Mouse (Mus musculus): ENCODE results near the gene Apol11a. TPM values are rescaled to one million over a fixed set of nuclear protein-coding genes. Genes with fewer than 3 reads are reported as not detected.
"Not testable (repeated sequence)": the region's sequence is repeated elsewhere in the genome, so short reads cannot be mapped to it uniquely, and the experiment has no call there.

Gene Apol11a
- under 1 TPM in 1 of 4 experiments, not detected in 3; 0.20 TPM for total RNA-seq (2022)

DNA sequence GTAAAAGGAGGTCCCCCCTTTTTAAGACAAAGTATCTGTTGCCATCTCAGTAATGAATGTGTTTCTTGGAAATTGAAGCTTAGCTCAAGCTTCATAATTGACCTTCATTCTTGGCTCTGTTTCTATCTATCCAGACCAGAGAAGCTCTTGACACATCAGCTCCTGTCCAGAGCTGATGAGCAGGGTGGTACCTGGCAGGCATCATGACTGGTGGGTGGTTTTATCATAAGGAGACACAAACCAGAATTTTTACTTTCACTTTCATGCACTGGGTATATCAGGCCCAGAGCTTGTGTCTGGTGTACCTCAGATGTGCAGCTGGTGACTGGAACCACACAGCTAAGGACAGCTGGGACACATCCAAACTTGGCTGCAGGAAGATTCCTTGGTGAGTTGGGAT lies at the start of gene Apol11a:
Gene Apol11a (plus strand): TSS at position 306 of the 400 bp plus-strand sequence.
- not testable (repeated sequence) for DNase-seq (ENCODE audit: low spot score)

DNA sequence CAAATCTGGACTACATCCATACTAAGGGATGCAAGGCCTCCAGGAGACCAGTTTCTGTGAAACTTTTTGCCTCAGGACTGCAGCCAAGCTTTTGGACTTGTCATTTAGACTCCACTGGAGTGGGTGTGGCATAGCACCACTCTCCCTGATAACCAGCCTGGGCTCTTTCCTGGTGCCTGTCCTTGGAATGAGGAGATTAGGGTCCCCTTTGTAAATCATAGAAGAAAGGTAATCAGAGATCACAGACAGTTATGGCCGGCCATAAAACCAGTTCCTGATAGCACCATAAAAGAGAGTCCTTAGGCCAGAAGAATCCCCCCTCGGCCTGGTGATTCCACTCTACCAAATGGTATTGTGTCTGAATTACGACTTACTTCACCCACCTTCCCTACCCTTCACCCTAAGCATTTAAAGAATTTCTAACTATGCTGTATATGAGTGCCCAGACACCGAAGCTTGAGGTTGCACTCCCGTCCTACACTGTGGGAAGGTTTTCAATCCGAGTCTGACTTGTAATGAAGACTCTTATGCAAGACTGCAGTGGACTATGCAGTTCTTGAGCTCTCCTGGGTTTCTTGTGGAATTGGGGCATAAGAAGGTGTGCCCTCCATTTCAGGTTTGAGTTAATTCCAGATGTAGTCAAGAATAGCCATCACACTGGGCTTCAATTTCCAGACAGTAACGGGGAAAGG lies 33.2 kb upstream of the Apol11a start:
- not testable (repeated sequence) for DNase-seq (ENCODE audit: low spot score)

DNA sequence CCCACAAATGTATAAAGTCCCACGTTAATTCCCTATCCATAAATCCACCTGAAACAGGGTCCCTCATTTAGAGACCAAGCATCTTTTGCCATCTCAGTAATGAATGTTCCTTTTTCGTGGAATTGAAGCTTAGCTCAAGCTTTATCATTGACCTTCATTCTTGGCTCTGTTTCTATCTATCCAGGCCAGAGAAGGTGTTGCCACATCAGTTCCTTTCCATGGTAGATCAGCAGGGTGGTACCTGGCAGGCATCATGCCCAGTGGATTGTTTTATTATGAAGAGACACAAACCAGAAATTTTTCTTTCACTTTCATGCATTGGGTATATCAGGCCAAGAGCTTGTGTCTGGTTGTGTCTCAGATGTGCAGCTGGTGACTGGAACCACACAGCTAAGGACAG lies 31.4 kb upstream of the Apol11a start, which contains the start of gene Apol10a:
Gene Apol10a (plus strand): TSS at position 355 of the 400 bp plus-strand sequence.
- DNase-seq (ENCODE audit: low spot score) = not testable (repeated sequence)

DNA sequence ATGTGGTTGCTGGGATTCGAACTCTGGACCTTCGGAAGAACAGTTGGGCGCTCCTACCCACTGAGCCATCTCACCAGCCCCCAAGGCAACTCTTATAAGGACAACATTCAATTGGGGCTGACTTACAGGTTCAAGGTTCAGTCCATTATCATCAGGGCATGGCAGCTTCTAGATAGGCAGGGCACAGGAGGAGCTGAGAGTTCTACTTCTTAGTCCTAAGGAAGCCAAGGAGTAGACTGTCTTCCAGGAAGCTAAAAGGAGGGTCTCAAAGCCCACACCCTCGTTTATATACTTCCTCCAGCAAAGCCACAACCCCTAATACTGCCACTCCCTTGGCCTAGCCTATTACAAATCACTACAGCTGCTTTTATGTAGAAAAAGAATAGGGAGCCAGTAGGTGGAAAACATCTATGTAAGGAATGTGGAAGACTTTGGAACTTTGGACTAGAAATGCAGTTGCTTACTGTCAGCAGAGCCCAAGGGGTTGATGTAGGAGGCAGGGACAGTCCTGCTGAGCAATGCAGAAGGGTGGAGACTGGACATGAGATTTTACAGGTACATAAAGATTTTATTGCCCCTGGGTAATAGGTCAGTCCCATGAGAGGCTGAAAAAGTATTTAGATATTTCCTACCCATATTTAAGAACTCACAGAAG lies 25.8 kb upstream of the Apol11a start:
- DNase-seq (ENCODE audit: low spot score) = no peak

DNA sequence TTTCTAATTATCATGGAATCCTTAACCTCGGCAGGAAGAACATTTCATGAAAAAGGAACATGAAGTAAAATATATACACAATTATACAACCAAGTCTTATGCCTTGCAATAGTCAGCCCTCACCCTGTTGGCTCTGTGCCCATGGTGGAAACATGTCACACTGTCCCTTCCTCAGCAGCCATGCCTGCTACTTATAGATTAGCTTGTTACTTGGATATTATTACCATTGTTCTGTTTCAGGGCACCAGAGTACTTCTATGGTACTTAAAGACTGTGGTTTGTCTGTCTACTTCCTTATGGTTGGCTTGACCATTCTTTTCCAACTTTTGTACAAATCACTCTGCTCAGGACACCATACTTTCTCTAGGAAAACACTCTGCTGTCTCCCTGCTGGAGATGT lies 14.9 kb upstream of the Apol11a start:
- DNase-seq (ENCODE audit: low spot score) = not testable (repeated sequence)

DNA sequence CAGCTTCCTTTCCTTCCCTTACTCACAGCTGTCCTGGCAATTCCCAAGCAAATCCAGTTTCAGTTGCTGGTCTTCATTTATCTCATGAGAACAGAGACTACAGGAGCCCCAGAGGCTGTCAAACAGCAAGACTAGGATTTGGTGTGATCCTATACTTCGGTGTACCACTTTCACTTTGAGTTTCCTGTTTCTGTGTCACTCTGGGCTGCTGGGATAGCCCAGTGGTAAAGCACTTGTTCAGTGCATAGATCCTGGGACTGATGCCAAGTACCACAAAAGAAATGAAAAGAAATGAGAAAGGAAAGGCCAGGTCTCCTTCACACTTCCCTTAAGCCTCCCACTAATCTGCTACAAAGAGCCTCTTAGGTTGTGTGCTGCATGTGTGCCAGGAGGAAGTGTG lies 13.4 kb upstream of the Apol11a start:
- DNase-seq (ENCODE audit: low spot score) = not testable (repeated sequence)

DNA sequence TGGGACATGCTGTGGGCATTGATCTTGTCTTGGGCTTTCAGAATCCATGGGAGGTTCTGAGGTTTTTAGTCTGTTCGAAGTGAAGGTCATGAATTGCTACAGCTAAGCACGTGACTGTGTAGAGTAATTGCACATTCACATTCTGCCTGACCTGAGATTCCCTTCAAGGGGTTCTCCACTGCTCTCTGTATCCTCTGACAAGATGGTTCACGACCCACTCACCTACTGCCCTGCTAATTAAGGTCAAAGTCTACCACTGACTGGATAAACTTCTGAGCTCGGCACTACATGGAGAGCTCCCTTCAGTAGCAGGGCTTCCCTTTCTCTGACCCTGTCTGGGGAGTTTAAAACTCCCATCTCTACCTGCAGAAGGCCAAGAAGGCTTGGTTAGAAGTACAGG lies 12.5 kb downstream of the Apol11a start:
- DNase-seq (ENCODE audit: low spot score) = not testable (repeated sequence)

DNA sequence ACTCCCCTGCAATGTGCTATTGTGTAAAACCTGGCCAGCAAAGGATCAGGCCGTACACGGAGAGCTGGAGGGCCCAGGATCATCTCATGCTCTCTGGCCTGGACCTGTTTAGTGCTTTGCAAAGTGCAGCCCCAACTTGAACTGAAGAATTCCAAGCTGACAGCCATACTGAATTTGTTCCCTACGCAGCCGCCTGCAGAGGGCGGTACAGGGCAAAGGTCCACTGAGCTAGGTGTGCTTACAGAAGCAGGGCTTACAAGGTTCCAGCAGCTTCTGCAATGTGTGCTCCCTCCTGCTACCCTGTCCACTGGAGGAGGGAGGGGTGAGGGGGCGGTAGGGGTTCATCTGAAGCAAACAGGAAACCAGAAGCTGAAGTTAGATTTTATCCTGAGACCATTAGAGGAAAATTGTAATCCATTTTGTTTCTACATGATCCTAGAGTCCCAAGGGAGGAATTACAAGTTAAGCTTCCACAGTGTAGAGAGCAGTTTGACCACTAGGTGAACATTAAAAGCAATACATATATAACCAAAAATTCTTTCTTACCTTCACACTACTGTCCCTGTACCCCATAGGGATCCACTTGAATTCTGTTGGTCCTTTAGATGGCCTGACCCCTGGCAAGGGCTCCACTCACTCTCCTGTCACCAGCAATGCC lies 15.2 kb downstream of the Apol11a start:
- DNase-seq (ENCODE audit: low spot score) = peak; percentile 71

DNA sequence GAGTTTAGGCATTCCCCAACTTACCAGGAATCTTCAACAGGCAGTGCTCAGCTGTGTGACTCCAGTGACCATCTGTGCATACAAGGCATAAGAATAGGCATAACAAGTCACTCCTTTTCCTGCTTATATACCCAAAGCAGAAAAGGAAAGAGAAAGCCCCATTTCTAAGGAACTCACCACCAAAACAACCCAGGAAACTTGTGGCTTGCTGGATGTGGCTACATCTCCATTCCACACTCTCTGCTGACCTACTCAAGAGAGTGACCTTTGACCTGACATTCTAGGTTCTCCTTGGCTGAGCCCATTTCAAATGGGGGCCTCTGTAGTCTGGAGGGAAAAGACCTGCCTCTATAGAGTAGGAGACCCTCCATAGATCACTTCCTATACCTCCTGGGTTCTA lies 25.1 kb downstream of the Apol11a start, which contains the start of gene Apol7c:
Gene Apol7c (minus strand): TSS at position 101 of the 400 bp plus-strand sequence.
- DNase-seq (ENCODE audit: low spot score) = no peak

DNA sequence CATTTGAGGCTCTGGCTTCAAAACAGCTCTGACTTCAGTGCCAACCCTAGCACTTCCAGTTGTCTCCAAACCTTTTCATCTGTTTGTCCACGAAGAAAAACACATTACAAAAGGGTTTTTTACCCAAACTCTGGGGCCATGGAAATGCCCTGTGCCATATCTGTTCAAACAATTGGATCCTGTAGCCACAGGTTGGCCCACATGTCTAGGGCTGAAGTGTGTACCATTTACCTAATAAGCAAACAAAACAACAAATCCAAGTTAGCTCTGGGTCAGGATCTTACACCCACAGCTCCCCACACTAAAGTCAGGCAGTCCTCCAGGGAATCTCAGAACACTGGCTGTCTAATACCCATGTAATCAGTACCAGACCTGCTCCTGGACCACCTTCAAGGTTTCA lies 31.1 kb downstream of the Apol11a start:
- not testable (repeated sequence) for DNase-seq (ENCODE audit: low spot score)

DNA sequence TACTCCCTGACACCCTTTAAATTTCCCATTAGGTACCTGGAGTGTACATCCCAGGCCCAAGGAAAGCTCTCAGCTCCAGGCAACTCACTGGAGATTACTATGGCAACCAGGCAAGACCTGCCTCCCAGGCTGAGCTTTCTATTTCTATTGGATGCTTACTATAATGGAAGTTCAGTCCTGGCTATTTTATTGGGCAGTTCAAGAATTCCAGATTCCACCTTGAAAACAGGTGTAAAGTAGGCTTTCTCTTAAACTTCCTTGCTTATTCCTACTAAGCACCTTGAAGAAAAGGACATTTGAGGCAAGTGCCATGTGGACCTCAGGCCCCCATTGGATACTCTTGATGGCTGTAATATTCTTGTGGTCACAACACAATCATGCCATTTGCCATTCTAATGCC lies 53.7 kb downstream of the Apol11a start, which contains the start of gene 1700025B11Rik:
Gene 1700025B11Rik (minus strand): TSS at position 101 of the 400 bp plus-strand sequence.
- no peak for DNase-seq (ENCODE audit: low spot score)

DNA sequence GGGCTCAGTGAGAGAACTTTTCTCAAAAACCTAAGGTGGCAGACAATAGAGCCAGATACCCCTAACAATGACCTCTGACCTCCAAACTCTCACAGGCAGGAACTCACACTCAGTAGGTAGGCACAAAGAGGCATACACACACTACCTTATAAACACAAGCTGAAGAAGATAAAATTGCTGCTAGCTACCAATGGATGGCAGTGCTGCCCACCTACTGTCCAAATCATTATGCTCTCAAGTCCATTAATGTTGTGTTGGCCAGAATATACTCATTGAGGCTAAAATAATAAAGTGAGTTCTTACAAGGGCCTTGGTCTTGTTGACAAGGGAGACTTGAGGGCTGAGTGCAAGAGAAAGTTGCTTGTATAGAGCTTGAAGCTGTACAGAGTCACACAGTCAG lies 55.1 kb downstream of the Apol11a start:
- DNase-seq (ENCODE audit: low spot score) = no peak

Other genes with a start within 250 kb of the Apol11a start
- 100 to 1,000 TPM in 2 of 4 experiments, 10 to 100 TPM in 2; 87.6 to 108 (median 101) TPM for gene Rbfox2, start 201.3 kb upstream of the Apol11a start, total RNA-seq (2022)
- gene Apol7a, start 109.2 kb upstream of the Apol11a start, total RNA-seq (2022) = under 1 TPM in 2 of 4 experiments, not detected in 2; 0.09 to 0.19 TPM
- under 1 TPM in 1 of 4 experiments, not detected in 3; 0.19 TPM for gene Apol9a, start 97.1 kb upstream of the Apol11a start, total RNA-seq (2022)
- gene Apol7b, start 60.8 kb upstream of the Apol11a start, total RNA-seq (2022) = under 1 TPM in 2 of 4 experiments, not detected in 2; 0.17 to 0.41 TPM
- gene Apol10a, start 31.2 kb upstream of the Apol11a start, total RNA-seq (2022) = under 1 TPM in 1 of 4 experiments, not detected in 3; 0.11 TPM
- gene Apol7c, start 25.0 kb downstream of the Apol11a start, total RNA-seq (2022) = not detected
- gene 1700025B11Rik, start 53.6 kb downstream of the Apol11a start, total RNA-seq (2022) = not detected
- 1 to 10 TPM in 3 of 4 experiments, under 1 TPM in 1; 0.86 to 1.9 (median 1.2) TPM for gene Apol10b, start 87.9 kb downstream of the Apol11a start, total RNA-seq (2022)
- not detected for gene Gm36245, start 91.0 kb downstream of the Apol11a start, total RNA-seq (2022)
- gene Apol11b, start 135.0 kb downstream of the Apol11a start, total RNA-seq (2022) = 1 to 10 TPM in 3 of 4 experiments, under 1 TPM in 1; 0.31 to 2.8 (median 1.3) TPM
- gene Apol7e, start 190.6 kb downstream of the Apol11a start, total RNA-seq (2022) = not detected
- under 1 TPM in 3 of 4 experiments, not detected in 1; 0.19 to 0.34 (median 0.22) TPM for gene Apol9b, start 220.8 kb downstream of the Apol11a start, total RNA-seq (2022)
- gene Apol8, start 248.7 kb downstream of the Apol11a start, total RNA-seq (2022) = not detected